10 mouse cellular contexts compared by ENCODE assay signal in genomic region chr13:94596386-94597033, GRCm38 (mm10).
DNase-seq lines count a peak whose midpoint lies in the region; ATAC-seq and TF ChIP-seq lines count a peak whose summit lies in the region.
"Had no signal": no experiment of that assay in that cellular context is flagged by ENCODE, and none has a peak within 500 bp of the region (broad histone marks: within the 10 kb centered on the region; RNA-seq: fewer than 3 reads in every experiment).

No protein-coding gene starts in this region.

- no peak for TF ChIP-seq CTCF in kidney, adult 2 months (conservative IDR thresholded peaks at IDR 0.05; ENCODE audit: insufficient read depth, insufficient read length, low read depth, low read length)
- no peak for TF ChIP-seq CTCF in midbrain, postnatal 0 days (IDR thresholded peaks at IDR 0.05)
- TF ChIP-seq CTCF in lung, adult 2 months (IDR thresholded peaks at IDR 0.05; ENCODE audit: insufficient read depth, low read length) = no peak

- H3K9ac ChIP-seq in kidney, embryonic 14.5 days (ENCODE audit: low read depth, low read length) = no peak overlapping the region
- no peak overlapping the region for H3K9ac ChIP-seq in hindbrain, embryonic 14.5 days
- no peak overlapping the region for H3K9ac ChIP-seq in midbrain, postnatal 0 days (replicated peaks; ENCODE audit: low read length, poor library complexity, severe bottlenecking)

- H3K27me3 ChIP-seq in kidney, embryonic 14.5 days (ENCODE audit: control insufficient read depth, insufficient read depth, low read length) = peaks cover 55% of the 10 kb centered on the region
- H3K27me3 ChIP-seq in kidney, adult 2 months (replicated peaks; ENCODE audit: control insufficient read depth, insufficient read depth, low read length) = peaks cover 11% of the 10 kb centered on the region
- peaks cover 95% of the 10 kb centered on the region for H3K27me3 ChIP-seq in hindbrain, embryonic 14.5 days (ENCODE audit: control insufficient read depth, insufficient read depth, low read length)
- H3K27me3 ChIP-seq in midbrain, postnatal 0 days (ENCODE audit: insufficient read depth, low read length) = peaks cover 65% of the 10 kb centered on the region

- no peaks in the 10 kb centered on the region for H3K9me3 ChIP-seq in kidney, embryonic 14.5 days (ENCODE audit: control insufficient read depth, low read length)
- H3K9me3 ChIP-seq in hindbrain, embryonic 14.5 days (ENCODE audit: control insufficient read depth, low read length) = no peaks in the 10 kb centered on the region
- no peaks in the 10 kb centered on the region for H3K9me3 ChIP-seq in midbrain, postnatal 0 days (ENCODE audit: low read length)

- H3K4me2 ChIP-seq in kidney, embryonic 14.5 days (replicated peaks; ENCODE audit: low read depth, low read length) = peak overlapping the region; percentile 43
- peak overlapping the region; percentile 47 for H3K4me2 ChIP-seq in hindbrain, embryonic 14.5 days (replicated peaks)
- H3K4me2 ChIP-seq in midbrain, postnatal 0 days (ENCODE audit: low read depth, low read length, poor library complexity, severe bottlenecking) = peak overlapping the region; percentile 48

- H3K27ac ChIP-seq in kidney, embryonic 14.5 days (ENCODE audit: low read depth, low read length) = no peak overlapping the region
- no peak overlapping the region for H3K27ac ChIP-seq in kidney, adult 2 months (ENCODE audit: insufficient read depth, low read depth, low read length)
- no peak overlapping the region for H3K27ac ChIP-seq in hindbrain, embryonic 14.5 days
- no peak overlapping the region for H3K27ac ChIP-seq in midbrain, postnatal 0 days (ENCODE audit: low read depth, low read length)

- no peaks in the 10 kb centered on the region for H3K36me3 ChIP-seq in kidney, embryonic 14.5 days (ENCODE audit: control insufficient read depth, insufficient read depth, low read length)
- no peaks in the 10 kb centered on the region for H3K36me3 ChIP-seq in kidney, adult 2 months (ENCODE audit: control insufficient read depth, insufficient read depth, low read length)
- H3K36me3 ChIP-seq in hindbrain, embryonic 14.5 days (replicated peaks; ENCODE audit: control insufficient read depth, insufficient read depth) = no peaks in the 10 kb centered on the region
- H3K36me3 ChIP-seq in midbrain, postnatal 0 days (ENCODE audit: insufficient read depth, low read length) = no peaks in the 10 kb centered on the region

- WGBS in kidney, embryonic 14.5 days = 4% methylated on average over 20 of the region's 20 CpGs
- WGBS in kidney, adult 2 months = 9% methylated on average over 20 of the region's 20 CpGs
- 14% methylated on average over 20 of the region's 20 CpGs for WGBS in hindbrain, embryonic 14.5 days
- WGBS in midbrain, postnatal 0 days = 12% methylated on average over 20 of the region's 20 CpGs
- 14% methylated on average over 20 of the region's 20 CpGs for WGBS in lung, adult 2 months

- no peak for ATAC-seq in kidney, embryonic 14.5 days (ENCODE audit: low FRiP score, low TSS enrichment)
- no peak; the same call in 1 of the 2 replicates for ATAC-seq in hindbrain, embryonic 14.5 days (ENCODE audit: low FRiP score)
- no peak for ATAC-seq in midbrain, postnatal 0 days (ENCODE audit: low FRiP score)
- ATAC-seq in inflammation-experienced regulatory T-cells, adult 6 months = no peak

- no peak for DNase-seq in kidney, adult 2 months
- peak; percentile 55 for DNase-seq in embryo, embryonic 9.5 days (ENCODE audit: extremely low spot score)
- DNase-seq in hindbrain, embryonic 14.5 days (ENCODE audit: low spot score) = peak; percentile 41
- peak; percentile 33 for DNase-seq in midbrain, postnatal 0 days (ENCODE audit: low spot score)
- no peak for DNase-seq in urinary bladder, postnatal 10 days (ENCODE audit: low spot score)
- DNase-seq in lung, adult 2 months = no peak
- DNase-seq: cerebellum, adult 9-10 months; right cerebral cortex, postnatal 14 days had no signal

- peaks cover 14% of the 10 kb centered on the region for H3K4me1 ChIP-seq in kidney, embryonic 14.5 days (ENCODE audit: control insufficient read depth, insufficient read depth, low read length)
- no peaks in the 10 kb centered on the region for H3K4me1 ChIP-seq in kidney, adult 2 months (ENCODE audit: control insufficient read depth, insufficient read depth, low read length)
- H3K4me1 ChIP-seq in hindbrain, embryonic 14.5 days (replicated peaks; ENCODE audit: control insufficient read depth, insufficient read depth, low read length) = peaks cover 14% of the 10 kb centered on the region; the same call in 1 of the 2 replicates
- H3K4me1 ChIP-seq in midbrain, postnatal 0 days (ENCODE audit: insufficient read depth, low read length) = peaks cover 4% of the 10 kb centered on the region; the same call in 1 of the 2 replicates
- H3K4me1 ChIP-seq in lung, adult 2 months (ENCODE audit: control insufficient read depth, insufficient read depth, low read length) = no peaks in the 10 kb centered on the region; the same call in 1 of the 2 replicates

- no peak for TF ChIP-seq POLR2A in kidney, adult 2 months (IDR thresholded peaks at IDR 0.05; ENCODE audit: low read depth, low read length)
- no peak for TF ChIP-seq POLR2A in lung, adult 2 months (IDR thresholded peaks at IDR 0.05; ENCODE audit: borderline replicate concordance, extremely low read depth, low read depth, low read length)

- H3K4me3 ChIP-seq in kidney, embryonic 14.5 days (ENCODE audit: low read length) = peak overlapping the region; percentile 35
- H3K4me3 ChIP-seq in kidney, adult 2 months (ENCODE audit: insufficient read depth, low read depth, low read length) = no peak overlapping the region
- peak overlapping the region; percentile 16; the same call in 1 of the 2 replicates for H3K4me3 ChIP-seq in hindbrain, embryonic 14.5 days (replicated peaks; ENCODE audit: low read length)
- H3K4me3 ChIP-seq in midbrain, postnatal 0 days (ENCODE audit: low read depth, low read length) = peak overlapping the region; percentile 28
- no peak overlapping the region for H3K4me3 ChIP-seq in lung, adult 2 months (replicated peaks; ENCODE audit: extremely low read depth, low read depth, low read length)

Comparison
In these comparisons a context has a peak if more than half of its experiments do, and no peak if none do; other contexts are left out.
1. H3K4me3 ChIP-seq: peak in kidney, embryonic 14.5 days (single experiment), hindbrain, embryonic 14.5 days (single experiment) and midbrain, postnatal 0 days (single experiment); none in kidney, adult 2 months (single experiment) and lung, adult 2 months (single experiment).
2. DNase-seq: peak in embryo, embryonic 9.5 days (single experiment), hindbrain, embryonic 14.5 days (single experiment) and midbrain, postnatal 0 days (single experiment); none in kidney, adult 2 months (single experiment), urinary bladder, postnatal 10 days (single experiment) and lung, adult 2 months (single experiment).
3. Peak in every context shown above with its lines, with median percentiles within 50 percentile points of each other: H3K4me2 ChIP-seq.